17 mouse cellular contexts compared by ENCODE assay signal in genomic region chr17:44490164-44490794, GRCm38 (mm10).
DNase-seq lines count a peak whose midpoint lies in the region; ATAC-seq lines count a peak whose summit lies in the region.
"Had no signal": no experiment of that assay in that cellular context is flagged by ENCODE, and none has a peak within 500 bp of the region (broad histone marks: within the 10 kb centered on the region; RNA-seq: fewer than 3 reads in every experiment).

No protein-coding gene starts in this region.

- H3K4me3 ChIP-seq in neural tube, embryonic 15.5 days (replicated peaks) = no peak overlapping the region
- H3K4me3 ChIP-seq: embryonic facial prominence, embryonic 15.5 days; hindbrain, embryonic 13.5 days; limb, embryonic 15.5 days; myocyte; stomach, embryonic 15.5 days had no signal

- peaks cover 4% of the 10 kb centered on the region; the same call in 1 of the 2 replicates for H3K4me1 ChIP-seq in neural tube, embryonic 15.5 days
- H3K4me1 ChIP-seq: embryonic facial prominence, embryonic 15.5 days; hindbrain, embryonic 13.5 days; limb, embryonic 15.5 days; stomach, embryonic 15.5 days had no signal

- no peak overlapping the region for H3K27ac ChIP-seq in neural tube, embryonic 15.5 days (replicated peaks)
- H3K27ac ChIP-seq: embryonic facial prominence, embryonic 15.5 days; hindbrain, embryonic 13.5 days; limb, embryonic 15.5 days; stomach, embryonic 15.5 days had no signal

- no peak for ATAC-seq in neural tube, embryonic 15.5 days (ENCODE audit: low FRiP score)

- WGBS in neural tube, embryonic 15.5 days = 69% methylated on average over 11 of the region's 11 CpGs

- peak; percentile 21 for DNase-seq in neural tube, embryonic 10.5 days (ENCODE audit: extremely low spot score, low spot score)
- peak; percentile 14 for DNase-seq in kidney, adult 18-20 months
- peak; percentile 73 for DNase-seq in kidney, postnatal 10 days
- DNase-seq in right cerebral cortex, adult 2 months (ENCODE audit: low spot score in 2 of 2) = no peak
- DNase-seq in layer of hippocampus, postnatal 25 days (ENCODE audit: extremely low spot score in 1 of 2, low spot score in 1 of 2) = no peak
- DNase-seq in spleen, adult 12 weeks (ENCODE audit: low spot score) = no peak
- DNase-seq: cerebellum, postnatal 25 days; heart, postnatal 14 days; midbrain, embryonic 14.5 days; thymus, adult 2 months had no signal

- H3K9me3 ChIP-seq in neural tube, embryonic 15.5 days (replicated peaks) = no peaks in the 10 kb centered on the region
- H3K9me3 ChIP-seq: embryonic facial prominence, embryonic 15.5 days; hindbrain, embryonic 13.5 days; limb, embryonic 15.5 days; stomach, embryonic 15.5 days had no signal

- H3K9ac ChIP-seq in neural tube, embryonic 15.5 days (replicated peaks) = no peak overlapping the region
- H3K9ac ChIP-seq: embryonic facial prominence, embryonic 15.5 days; hindbrain, embryonic 13.5 days; limb, embryonic 15.5 days; stomach, embryonic 15.5 days had no signal

- no peaks in the 10 kb centered on the region for H3K27me3 ChIP-seq in neural tube, embryonic 15.5 days (replicated peaks)
- H3K27me3 ChIP-seq: embryonic facial prominence, embryonic 15.5 days; hindbrain, embryonic 13.5 days; limb, embryonic 15.5 days; stomach, embryonic 15.5 days had no signal

- H3K36me3 ChIP-seq in neural tube, embryonic 15.5 days = no peaks in the 10 kb centered on the region
- H3K36me3 ChIP-seq: embryonic facial prominence, embryonic 15.5 days; hindbrain, embryonic 13.5 days; limb, embryonic 15.5 days; stomach, embryonic 15.5 days had no signal

- no peak overlapping the region for H3K4me2 ChIP-seq in neural tube, embryonic 15.5 days
- H3K4me2 ChIP-seq: embryonic facial prominence, embryonic 15.5 days; heart, embryonic 11.5 days; hindbrain, embryonic 13.5 days; limb, embryonic 15.5 days; stomach, embryonic 15.5 days had no signal

Comparison
In these comparisons a context has a peak if more than half of its experiments do, and no peak if none do; other contexts are left out.
1. DNase-seq: peak in neural tube, embryonic 10.5 days (single experiment), kidney, adult 18-20 months (single experiment) and kidney, postnatal 10 days (single experiment); none in right cerebral cortex, adult 2 months (0 of 2), layer of hippocampus, postnatal 25 days (0 of 2) and spleen, adult 12 weeks (single experiment).